Mouse (Mus musculus): ENCODE results near the gene Lmbrd2. TPM values are rescaled to one million over a fixed set of nuclear protein-coding genes. Genes with fewer than 3 reads are reported as not detected.
"Not testable (repeated sequence)": the region's sequence is repeated elsewhere in the genome, so short reads cannot be mapped to it uniquely, and the experiment has no call there.

The Lmbrd2 gene
- polyA plus RNA-seq, 1 experiment from 2014 or later: 2.8 TPM

DNA sequence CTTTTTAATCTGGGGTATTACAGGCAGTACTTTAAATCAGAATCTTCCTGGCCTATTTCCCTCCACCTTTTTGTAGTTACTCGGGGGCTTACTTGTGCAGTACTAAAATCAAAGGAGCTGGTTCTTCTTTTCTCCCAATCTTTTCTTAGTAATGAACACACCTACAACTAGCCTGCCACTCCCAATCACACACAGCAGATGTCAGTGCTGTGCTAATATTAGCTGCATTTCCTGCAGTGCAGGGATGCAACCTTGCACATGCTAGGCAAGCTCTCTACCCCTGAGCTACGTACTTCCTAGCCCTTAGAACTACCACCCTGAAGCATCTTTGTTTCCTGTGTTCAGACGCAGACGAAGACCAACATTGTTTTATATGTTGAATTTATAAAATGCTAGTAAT, 90.6 kb downstream of the Lmbrd2 start:
- not testable (repeated sequence) for H3K4me3 ChIP-seq (replicated peaks; ENCODE audit: low read length)

DNA sequence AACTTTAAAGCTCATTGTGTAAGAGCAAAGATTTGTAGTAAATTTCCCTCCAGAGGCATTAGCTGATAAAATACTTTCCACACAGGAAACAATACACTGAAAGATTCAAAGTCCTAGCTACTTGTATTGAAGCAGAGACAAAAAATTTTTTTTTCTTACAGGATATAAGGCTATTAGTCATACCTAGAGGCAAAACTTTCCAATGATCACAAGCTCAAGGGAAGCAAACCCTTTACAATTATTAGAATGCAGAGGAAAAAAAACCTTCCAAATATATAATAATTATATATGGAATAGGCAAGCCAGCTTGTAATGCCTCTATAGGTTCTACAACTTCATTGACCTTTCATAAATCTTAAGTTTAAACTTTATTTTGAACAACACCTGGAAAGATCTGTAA, 106.0 kb downstream of the Lmbrd2 start:
- H3K9ac ChIP-seq (ENCODE audit: low read length): no peak overlapping the region
- H3K9me3 ChIP-seq (replicated peaks; ENCODE audit: control insufficient read depth, low read length): no peaks in the 10 kb centered on the region
- no peak for ATAC-seq (ENCODE audit: insufficient read depth, low FRiP score)
- no peak overlapping the region for H3K27ac ChIP-seq (ENCODE audit: low read length)
- no peaks in the 10 kb centered on the region for H3K27me3 ChIP-seq (ENCODE audit: control insufficient read depth, insufficient read depth, low read length)
- H3K4me3 ChIP-seq (replicated peaks; ENCODE audit: low read length): no peak overlapping the region
- H3K4me1 ChIP-seq (ENCODE audit: control insufficient read depth, insufficient read depth, low read length): no peaks in the 10 kb centered on the region
- H3K36me3 ChIP-seq (ENCODE audit: control insufficient read depth, insufficient read depth, low read length): no peaks in the 10 kb centered on the region
- no peak overlapping the region for H3K4me2 ChIP-seq (ENCODE audit: low read depth, low read length)

More for the DNA sequence above, 90.6 kb downstream of the Lmbrd2 start:
- H3K4me2 ChIP-seq (ENCODE audit: low read depth, low read length); ATAC-seq (ENCODE audit: insufficient read depth, low FRiP score); H3K36me3 ChIP-seq (ENCODE audit: control insufficient read depth, insufficient read depth, low read length); H3K9ac ChIP-seq (ENCODE audit: low read length); H3K27ac ChIP-seq (ENCODE audit: low read length); H3K9me3 ChIP-seq (replicated peaks; ENCODE audit: control insufficient read depth, low read length); H3K4me1 ChIP-seq (ENCODE audit: control insufficient read depth, insufficient read depth, low read length); H3K27me3 ChIP-seq (ENCODE audit: control insufficient read depth, insufficient read depth, low read length): not testable (repeated sequence)
- 81% methylated on average over 4 of the region's 4 CpGs for WGBS

Other genes starting within 250 kb of the Lmbrd2 start
- gene Ranbp3l, start 172.6 kb upstream of the Lmbrd2 start, polyA plus RNA-seq (2015; fragmentation: Nextera tagmentation; extraction: Ambion mirVana): 0.60 and 0.75 TPM in 2 replicates
- gene Nadk2, start 69.3 kb upstream of the Lmbrd2 start, polyA plus RNA-seq (2015; fragmentation: Nextera tagmentation; extraction: Ambion mirVana): 21.2 and 29.7 TPM in 2 replicates
- gene Skp2, start 14.9 kb downstream of the Lmbrd2 start, polyA plus RNA-seq (2015; fragmentation: Nextera tagmentation; extraction: Ambion mirVana): 44.0 and 50.3 TPM in 2 replicates
- gene Ugt3a1, start 136.3 kb downstream of the Lmbrd2 start, polyA plus RNA-seq (2015; fragmentation: Nextera tagmentation; extraction: Ambion mirVana): 0.12 and 0.16 TPM in 2 replicates
- not detected in 2 replicates for gene Ugt3a2, start 195.0 kb downstream of the Lmbrd2 start, polyA plus RNA-seq (2015; fragmentation: Nextera tagmentation; extraction: Ambion mirVana)